Mouse (Mus musculus): ENCODE results near the gene Cbfa2t3. TPM values are rescaled to one million over a fixed set of nuclear protein-coding genes. Genes with fewer than 3 reads are reported as not detected.
A peak's percentile ranks its signal among the peaks of the same experiment; 100 is the strongest.

The Cbfa2t3 gene
- total and polyA plus RNA-seq, 3 experiments: 10.9 to 22.3 (median 21.8) TPM

DNA sequence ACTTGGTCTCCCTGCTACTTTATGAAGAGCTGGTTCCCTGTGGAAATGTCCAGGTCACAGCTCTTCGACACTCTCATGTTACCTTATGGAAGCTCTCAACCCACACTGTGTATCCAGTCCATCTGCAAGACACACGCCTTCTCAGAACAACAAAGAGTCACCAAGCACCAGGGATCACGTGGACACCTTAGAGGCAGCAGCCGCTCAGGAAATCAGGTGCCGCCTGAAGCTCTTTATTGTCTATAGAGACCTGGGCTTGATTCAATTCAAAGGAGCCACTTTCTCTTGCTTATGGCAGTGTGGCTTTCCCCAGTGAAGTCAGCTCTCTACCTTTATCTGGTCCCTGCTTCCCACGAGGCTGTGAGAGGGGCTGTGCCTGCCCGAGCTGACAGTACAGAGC, 18.7 kb downstream of the Cbfa2t3 start:
- intact Hi-C loops (cut with DNase I): loop anchor here (10.0 kb wide), 1 partner anchor 95 kb away; the partner anchor contains the start of gene Acsf3
- WGBS: 58% methylated on average over 7 of the region's 7 CpGs
- H3K4me1 ChIP-seq (ENCODE audit: control insufficient read depth, insufficient read depth, low read length): peaks cover 8% of the 10 kb centered on the region
- no peak overlapping the region for H3K4me3 ChIP-seq
- DNase-seq: no peak
- no peak overlapping the region for H3K27ac ChIP-seq
- 0 out of 2 replicates have a peak, but pooled peaks cover 1% of the 10 kb centered on the region for H3K79me2 ChIP-seq (replicated peaks; ENCODE audit: control insufficient read depth, insufficient read depth, low read length)
- no peak overlapping the region for H3K9ac ChIP-seq (ENCODE audit: low read depth, low read length)
- no peaks in the 10 kb centered on the region for H3K36me3 ChIP-seq (ENCODE audit: control insufficient read depth, insufficient read depth, low read length)
- no peaks in the 10 kb centered on the region for H3K27me3 ChIP-seq (ENCODE audit: control insufficient read depth, insufficient read depth, low read length)
- TF ChIP-seq CTCF (IDR thresholded peaks at IDR 0.05) (no peak), POLR2A (IDR thresholded peaks at IDR 0.05; ENCODE audit: insufficient read depth, low read depth, low read length) (no peak), EP300 (IDR thresholded peaks at IDR 0.05; ENCODE audit: insufficient read depth, low read depth, low read length) (no peak)

DNA sequence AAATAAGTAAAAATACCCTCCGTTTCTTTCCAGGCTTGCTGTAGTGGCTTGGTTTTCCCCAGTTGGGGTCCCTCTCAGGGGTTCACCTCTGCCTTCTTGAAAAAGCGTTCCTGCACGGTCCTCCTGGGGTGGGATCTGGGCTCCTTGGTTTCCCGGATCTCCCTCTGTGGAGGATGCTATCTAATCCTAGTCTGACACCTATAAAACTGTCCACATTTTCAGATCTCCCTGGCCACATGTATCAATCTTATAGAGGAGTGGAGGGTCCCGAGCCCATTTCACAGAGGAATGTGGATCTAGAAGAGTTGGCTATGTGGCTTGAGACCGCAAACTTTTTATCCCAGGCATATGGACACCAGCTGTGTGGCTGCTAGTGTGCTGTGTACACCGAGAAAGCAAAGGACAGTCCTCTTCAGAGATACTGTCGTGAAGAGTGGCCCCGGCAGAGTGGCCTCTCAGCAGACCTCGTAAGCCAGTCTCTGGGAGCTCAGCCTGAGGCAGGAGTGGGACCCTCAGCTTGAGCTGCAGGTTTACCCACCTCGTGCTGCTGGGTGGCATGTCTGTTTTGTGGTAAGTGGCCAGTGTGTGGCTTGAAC, 19.5 kb downstream of the Cbfa2t3 start:
- WGBS: 60% methylated on average over 11 of the region's 11 CpGs
- no peaks in the 10 kb centered on the region for H3K36me3 ChIP-seq (ENCODE audit: control insufficient read depth, insufficient read depth, low read length)
- H3K4me3 ChIP-seq: no peak overlapping the region
- 0 out of 2 replicates have a peak, but pooled peaks cover 1% of the 10 kb centered on the region for H3K79me2 ChIP-seq (replicated peaks; ENCODE audit: control insufficient read depth, insufficient read depth, low read length)
- intact Hi-C loops (cut with DNase I): loop anchor here (2.0 to 5.0 kb wide), 4 partner anchors 17 to 133 kb away; partner anchors contain the start of gene Cdt1
- no peak overlapping the region for H3K9ac ChIP-seq (ENCODE audit: low read depth, low read length)
- H3K4me1 ChIP-seq (ENCODE audit: control insufficient read depth, insufficient read depth, low read length): peaks cover 14% of the 10 kb centered on the region
- no peaks in the 10 kb centered on the region for H3K27me3 ChIP-seq (ENCODE audit: control insufficient read depth, insufficient read depth, low read length)
- no peak for DNase-seq
- H3K27ac ChIP-seq: peak overlapping the region; percentile 95
- TF ChIP-seq CTCF (IDR thresholded peaks at IDR 0.05): no peak

DNA sequence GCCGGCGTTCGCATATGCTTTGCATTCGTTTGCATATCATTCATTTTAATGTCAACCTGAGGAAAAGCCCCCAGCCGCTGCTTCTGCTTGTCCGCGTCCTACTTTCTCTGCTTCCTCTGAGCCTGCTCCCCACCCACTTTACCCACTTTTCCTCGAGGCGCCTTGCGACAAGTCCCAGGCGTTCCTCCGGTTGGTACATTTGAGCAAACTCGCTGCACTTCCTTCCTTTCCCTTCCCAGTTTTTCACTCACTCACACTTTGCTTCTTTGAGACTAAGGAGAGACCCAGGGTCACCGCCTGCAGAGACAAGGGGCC, 20.1 kb downstream of the Cbfa2t3 start:
- Histone ChIP-seq H3K27ac (peak overlapping the region; percentile 95), H3K27me3 (ENCODE audit: control insufficient read depth, insufficient read depth, low read length) (no peaks in the 10 kb centered on the region)
- WGBS: 4% methylated on average over 14 of the region's 14 CpGs

DNA sequence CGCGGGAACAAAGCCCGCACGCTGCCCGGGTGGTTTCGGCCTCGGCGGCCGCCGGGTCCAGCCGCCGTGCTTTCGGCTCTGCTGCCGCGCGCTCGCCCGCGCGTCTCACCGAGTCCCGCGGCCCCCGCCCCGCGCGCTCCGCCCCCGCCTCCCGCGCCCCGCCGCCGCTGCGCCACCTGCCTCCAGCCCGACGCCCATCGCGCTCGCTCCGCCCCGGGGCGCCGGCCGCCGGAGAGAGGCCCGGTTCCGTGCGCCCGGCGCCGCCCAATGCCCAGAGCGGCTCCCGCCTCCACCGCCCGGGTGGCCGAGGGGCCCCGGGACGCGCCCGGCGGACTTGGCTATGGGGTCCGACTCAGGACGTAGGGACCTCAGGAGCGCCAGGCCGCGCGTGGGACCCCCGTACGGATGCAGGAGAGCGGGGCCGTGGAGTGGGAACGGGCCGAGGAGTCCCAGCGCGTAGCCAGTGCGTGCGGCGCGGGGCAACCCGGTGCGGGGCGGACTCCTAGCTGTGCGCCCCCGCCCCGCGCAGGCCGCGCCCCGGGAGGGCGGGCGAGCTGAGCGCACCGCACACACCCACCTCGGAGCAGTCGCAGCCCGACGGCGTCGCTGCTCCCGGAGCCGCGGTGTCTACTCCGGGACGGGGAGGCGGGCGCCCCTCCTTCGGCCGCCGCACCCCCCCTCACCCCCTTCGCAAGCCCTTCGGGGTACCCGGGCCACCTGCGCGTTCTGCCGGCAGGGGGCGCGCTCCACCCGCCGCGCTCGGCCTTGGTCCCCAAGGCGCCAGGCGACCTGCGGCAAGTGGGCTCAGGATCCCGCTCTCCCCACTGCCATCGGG, 20.6 kb downstream of the Cbfa2t3 start:
- H3K4me1 ChIP-seq (ENCODE audit: control insufficient read depth, insufficient read depth, low read length): peaks cover 15% of the 10 kb centered on the region
- 0 out of 2 replicates have a peak, but pooled peaks cover 1% of the 10 kb centered on the region for H3K79me2 ChIP-seq (replicated peaks; ENCODE audit: control insufficient read depth, insufficient read depth, low read length)
- peak overlapping the region; percentile 95 for H3K27ac ChIP-seq
- peak overlapping the region; percentile 96 for H3K4me3 ChIP-seq
- no peak; the same call in 1 of the 2 replicates for TF ChIP-seq EP300 (IDR thresholded peaks at IDR 0.05; ENCODE audit: insufficient read depth, low read depth, low read length)
- TF ChIP-seq CTCF (IDR thresholded peaks at IDR 0.05): peak; percentile 100
- WGBS: under 1% methylated on average over 121 of the region's 127 CpGs
- peak; percentile 90 to 93 for DNase-seq
- peak overlapping the region; percentile 97 for H3K9ac ChIP-seq (ENCODE audit: low read depth, low read length)
- intact Hi-C loops (cut with DNase I): loop anchor here (1.0 to 5.0 kb wide), 7 partner anchors 19 to 152 kb away; partner anchors contain the start of genes Cdt1, Galns and Trappc2l
- no peaks in the 10 kb centered on the region for H3K36me3 ChIP-seq (ENCODE audit: control insufficient read depth, insufficient read depth, low read length)
- H3K27me3 ChIP-seq (ENCODE audit: control insufficient read depth, insufficient read depth, low read length): no peaks in the 10 kb centered on the region

More for the DNA sequence above, 20.1 kb downstream of the Cbfa2t3 start:
- intact Hi-C loops (cut with DNase I): loop anchor here (1.0 to 5.0 kb wide), 7 partner anchors 18 to 151 kb away; partner anchors contain the start of genes Cdt1, Galns and Trappc2l
- H3K4me1 ChIP-seq (ENCODE audit: control insufficient read depth, insufficient read depth, low read length): peaks cover 15% of the 10 kb centered on the region
- H3K36me3 ChIP-seq (ENCODE audit: control insufficient read depth, insufficient read depth, low read length): no peaks in the 10 kb centered on the region
- H3K4me3 ChIP-seq: peak overlapping the region; percentile 96
- DNase-seq: no peak
- 0 out of 2 replicates have a peak, but pooled peaks cover 1% of the 10 kb centered on the region for H3K79me2 ChIP-seq (replicated peaks; ENCODE audit: control insufficient read depth, insufficient read depth, low read length)
- TF ChIP-seq EP300 (IDR thresholded peaks at IDR 0.05; ENCODE audit: insufficient read depth, low read depth, low read length) (no peak), POLR2A (IDR thresholded peaks at IDR 0.05; ENCODE audit: insufficient read depth, low read depth, low read length) (no peak), CTCF (IDR thresholded peaks at IDR 0.05) (no peak)
- peak overlapping the region; percentile 97 for H3K9ac ChIP-seq (ENCODE audit: low read depth, low read length)

DNA sequence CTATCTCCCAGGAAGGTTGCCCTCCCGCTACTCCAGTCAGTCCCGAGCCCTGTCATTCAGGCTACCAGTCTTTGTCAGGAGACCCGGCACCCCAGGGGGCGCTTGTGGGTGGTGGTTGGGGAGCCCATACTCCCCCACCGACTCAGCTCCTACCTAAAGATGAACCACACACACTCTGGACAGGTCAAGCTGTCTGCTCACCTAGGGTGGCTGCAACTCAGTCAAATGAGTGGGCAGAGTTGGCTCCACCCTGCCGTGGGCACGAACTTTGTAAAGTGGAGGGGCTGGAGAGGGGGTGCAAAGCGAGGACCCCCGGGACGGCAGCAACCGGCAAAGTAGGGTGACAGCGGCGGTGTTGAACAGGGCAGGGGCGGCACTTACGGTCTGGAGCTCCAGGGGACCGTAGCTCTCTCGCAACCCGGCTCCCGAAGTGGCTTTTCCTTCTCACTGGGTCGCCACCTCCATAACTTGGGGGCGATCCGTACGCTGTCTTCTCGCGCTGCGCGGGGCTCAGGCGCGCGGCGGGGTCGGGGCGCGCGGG, 21.4 kb downstream of the Cbfa2t3 start:
- H3K36me3 ChIP-seq (ENCODE audit: control insufficient read depth, insufficient read depth, low read length): no peaks in the 10 kb centered on the region
- under 1% methylated on average over 35 of the region's 35 CpGs for WGBS
- H3K27me3 ChIP-seq (ENCODE audit: control insufficient read depth, insufficient read depth, low read length): no peaks in the 10 kb centered on the region
- TF ChIP-seq POLR2A (IDR thresholded peaks at IDR 0.05; ENCODE audit: insufficient read depth, low read depth, low read length): no peak
- TF ChIP-seq CTCF (IDR thresholded peaks at IDR 0.05): 0 out of 2 replicates have a peak, but pooled peaks have one; percentile 26
- TF ChIP-seq EP300 (IDR thresholded peaks at IDR 0.05; ENCODE audit: insufficient read depth, low read depth, low read length): no peak
- H3K4me3 ChIP-seq: peak overlapping the region; percentile 96
- H3K27ac ChIP-seq: peak overlapping the region; percentile 95
- H3K79me2 ChIP-seq (replicated peaks; ENCODE audit: control insufficient read depth, insufficient read depth, low read length): 0 out of 2 replicates have a peak, but pooled peaks cover 1% of the 10 kb centered on the region
- peaks cover 19% of the 10 kb centered on the region for H3K4me1 ChIP-seq (ENCODE audit: control insufficient read depth, insufficient read depth, low read length)
- intact Hi-C loops (cut with DNase I): loop anchor here (1.0 to 5.0 kb wide), 8 partner anchors 17 to 153 kb away; partner anchors contain the start of genes Cdt1, Galns and Trappc2l
- peak overlapping the region; percentile 97 for H3K9ac ChIP-seq (ENCODE audit: low read depth, low read length)
- no peak for DNase-seq
